Mouse (Mus musculus): ENCODE measurements around the gene Ncapg2. TPM values are rescaled to one million over a fixed set of nuclear protein-coding genes. Genes with fewer than 3 reads are reported as not detected.

Ncapg2 gene
- polyA plus RNA-seq, 1 experiment from 2014 or later = 57.7 TPM

GRCm38 (mm10) chr12:116407883-116408282 lies 2.7 kb downstream of the Ncapg2 start:
- no peak overlapping the region for H3K9ac ChIP-seq
- H3K9me3 ChIP-seq (ENCODE audit: low read depth, low read length) = peaks cover 14% of the 10 kb centered on the region; the same call in 1 of the 2 replicates
- peaks cover 44% of the 10 kb centered on the region for H3K36me3 ChIP-seq (ENCODE audit: insufficient read depth)
- no peak overlapping the region for H3K27ac ChIP-seq (ENCODE audit: low read depth)
- no peak overlapping the region for H3K4me2 ChIP-seq
- TF ChIP-seq CTCF (IDR thresholded peaks at IDR 0.05; ENCODE audit: low read depth) = no peak
- H3K27me3 ChIP-seq (ENCODE audit: insufficient read depth, low read length) = no peaks in the 10 kb centered on the region
- DNase-seq (no peak), ATAC-seq (ENCODE audit: insufficient read depth) (no peak)
- no peaks in the 10 kb centered on the region for H3K4me1 ChIP-seq (ENCODE audit: insufficient read depth)
- H3K4me3 ChIP-seq (ENCODE audit: low read depth, low read length) = no peak overlapping the region
- 97% methylated on average over 5 of the region's 5 CpGs for WGBS

- Histone ChIP-seq H3K4me3 (ENCODE audit: low read depth, low read length) (no peak overlapping the region), H3K36me3 (ENCODE audit: insufficient read depth) (peaks cover 76% of the 10 kb centered on the region), H3K9ac (no peak overlapping the region), H3K27ac (ENCODE audit: low read depth) (no peak overlapping the region), H3K27me3 (ENCODE audit: insufficient read depth, low read length) (no peaks in the 10 kb centered on the region), H3K9me3 (ENCODE audit: low read depth, low read length) (no peaks in the 10 kb centered on the region), H3K4me1 (ENCODE audit: insufficient read depth) (no peaks in the 10 kb centered on the region), H3K4me2 (no peak overlapping the region)
- no peak for TF ChIP-seq CTCF (IDR thresholded peaks at IDR 0.05; ENCODE audit: low read depth)
- DNase-seq = no peak
- ATAC-seq (ENCODE audit: insufficient read depth) = no peak
- WGBS = 92% methylated on average over 4 of the region's 4 CpGs
These were observed 9.7 kb downstream of the Ncapg2 start for GRCm38 (mm10) chr12:116414941-116415340.

GRCm38 (mm10) chr12:116416514-116416913 lies 11.3 kb downstream of the Ncapg2 start:
- no peak for ATAC-seq (ENCODE audit: insufficient read depth)
- Histone ChIP-seq H3K27me3 (ENCODE audit: insufficient read depth, low read length) (no peaks in the 10 kb centered on the region), H3K36me3 (ENCODE audit: insufficient read depth) (peaks cover 68% of the 10 kb centered on the region), H3K9ac (no peak overlapping the region), H3K27ac (ENCODE audit: low read depth) (no peak overlapping the region), H3K4me2 (no peak overlapping the region), H3K9me3 (ENCODE audit: low read depth, low read length) (no peaks in the 10 kb centered on the region), H3K4me1 (ENCODE audit: insufficient read depth) (no peaks in the 10 kb centered on the region), H3K4me3 (ENCODE audit: low read depth, low read length) (no peak overlapping the region)
- DNase-seq = no peak
- 89% methylated on average over 1 of the region's 1 CpGs for WGBS
- TF ChIP-seq CTCF (IDR thresholded peaks at IDR 0.05; ENCODE audit: low read depth) = no peak

GRCm38 (mm10) chr12:116421656-116422055 lies 16.5 kb downstream of the Ncapg2 start:
- no peak for TF ChIP-seq CTCF (IDR thresholded peaks at IDR 0.05; ENCODE audit: low read depth)
- WGBS = 67% methylated on average over 2 of the region's 2 CpGs
- no peak overlapping the region for H3K4me3 ChIP-seq (ENCODE audit: low read depth, low read length)
- H3K36me3 ChIP-seq (ENCODE audit: insufficient read depth) = peaks cover 82% of the 10 kb centered on the region
- H3K9ac ChIP-seq = no peak overlapping the region
- H3K9me3 ChIP-seq (ENCODE audit: low read depth, low read length) = no peaks in the 10 kb centered on the region
- no peak overlapping the region for H3K27ac ChIP-seq (ENCODE audit: low read depth)
- H3K27me3 ChIP-seq (ENCODE audit: insufficient read depth, low read length) = no peaks in the 10 kb centered on the region
- no peak overlapping the region for H3K4me2 ChIP-seq
- no peaks in the 10 kb centered on the region for H3K4me1 ChIP-seq (ENCODE audit: insufficient read depth)
- DNase-seq (no peak), ATAC-seq (ENCODE audit: insufficient read depth) (no peak)

- H3K36me3 ChIP-seq (ENCODE audit: insufficient read depth) = peaks cover 91% of the 10 kb centered on the region
- WGBS = 78% methylated on average over 2 of the region's 2 CpGs
- no peak overlapping the region for H3K9ac ChIP-seq
- no peak overlapping the region for H3K4me2 ChIP-seq
- DNase-seq (no peak), ATAC-seq (ENCODE audit: insufficient read depth) (no peak)
- H3K4me1 ChIP-seq (ENCODE audit: insufficient read depth) = no peaks in the 10 kb centered on the region
- no peaks in the 10 kb centered on the region for H3K9me3 ChIP-seq (ENCODE audit: low read depth, low read length)
- H3K4me3 ChIP-seq (ENCODE audit: low read depth, low read length) = no peak overlapping the region
- no peaks in the 10 kb centered on the region for H3K27me3 ChIP-seq (ENCODE audit: insufficient read depth, low read length)
- no peak for TF ChIP-seq CTCF (IDR thresholded peaks at IDR 0.05; ENCODE audit: low read depth)
- H3K27ac ChIP-seq (ENCODE audit: low read depth) = no peak overlapping the region
These were observed 20.2 kb downstream of the Ncapg2 start for GRCm38 (mm10) chr12:116425392-116425791.

GRCm38 (mm10) chr12:116433742-116434141 lies 28.5 kb downstream of the Ncapg2 start:
- H3K9ac ChIP-seq = no peak overlapping the region
- DNase-seq (no peak), ATAC-seq (ENCODE audit: insufficient read depth) (no peak)
- no peaks in the 10 kb centered on the region for H3K27me3 ChIP-seq (ENCODE audit: insufficient read depth, low read length)
- H3K36me3 ChIP-seq (ENCODE audit: insufficient read depth) = peaks cover 68% of the 10 kb centered on the region
- H3K27ac ChIP-seq (ENCODE audit: low read depth) = no peak overlapping the region
- WGBS = 88% methylated on average over 2 of the region's 2 CpGs
- no peak overlapping the region for H3K4me2 ChIP-seq
- no peaks in the 10 kb centered on the region for H3K9me3 ChIP-seq (ENCODE audit: low read depth, low read length)
- H3K4me3 ChIP-seq (ENCODE audit: low read depth, low read length) = no peak overlapping the region
- no peak for TF ChIP-seq CTCF (IDR thresholded peaks at IDR 0.05; ENCODE audit: low read depth)
- H3K4me1 ChIP-seq (ENCODE audit: insufficient read depth) = no peaks in the 10 kb centered on the region

GRCm38 (mm10) chr12:116435232-116435631 lies 30.0 kb downstream of the Ncapg2 start:
- Histone ChIP-seq H3K4me2 (no peak overlapping the region), H3K9me3 (ENCODE audit: low read depth, low read length) (no peaks in the 10 kb centered on the region), H3K9ac (no peak overlapping the region), H3K4me3 (ENCODE audit: low read depth, low read length) (no peak overlapping the region), H3K4me1 (ENCODE audit: insufficient read depth) (no peaks in the 10 kb centered on the region), H3K27ac (ENCODE audit: low read depth) (no peak overlapping the region), H3K27me3 (ENCODE audit: insufficient read depth, low read length) (no peaks in the 10 kb centered on the region), H3K36me3 (ENCODE audit: insufficient read depth) (peaks cover 66% of the 10 kb centered on the region)
- no peak for ATAC-seq (ENCODE audit: insufficient read depth)
- WGBS = 83% methylated on average over 2 of the region's 2 CpGs
- TF ChIP-seq CTCF (IDR thresholded peaks at IDR 0.05; ENCODE audit: low read depth) = no peak
- DNase-seq = no peak

GRCm38 (mm10) chr12:116436125-116436524 lies 30.9 kb downstream of the Ncapg2 start:
- WGBS = 91% methylated on average over 3 of the region's 3 CpGs
- peaks cover 67% of the 10 kb centered on the region for H3K36me3 ChIP-seq (ENCODE audit: insufficient read depth)
- no peaks in the 10 kb centered on the region for H3K27me3 ChIP-seq (ENCODE audit: insufficient read depth, low read length)
- H3K27ac ChIP-seq (ENCODE audit: low read depth) = no peak overlapping the region
- no peaks in the 10 kb centered on the region for H3K9me3 ChIP-seq (ENCODE audit: low read depth, low read length)
- ATAC-seq (ENCODE audit: insufficient read depth) = no peak
- no peak overlapping the region for H3K9ac ChIP-seq
- no peak overlapping the region for H3K4me3 ChIP-seq (ENCODE audit: low read depth, low read length)
- TF ChIP-seq CTCF (IDR thresholded peaks at IDR 0.05; ENCODE audit: low read depth) = no peak
- no peaks in the 10 kb centered on the region for H3K4me1 ChIP-seq (ENCODE audit: insufficient read depth)
- no peak overlapping the region for H3K4me2 ChIP-seq
- peak; percentile 2 for DNase-seq

Measured in lung, embryonic 14.5 days (tissue).